Mouse (Mus musculus): ENCODE results near the gene Fbln1.

Gene Fbln1

DNA sequence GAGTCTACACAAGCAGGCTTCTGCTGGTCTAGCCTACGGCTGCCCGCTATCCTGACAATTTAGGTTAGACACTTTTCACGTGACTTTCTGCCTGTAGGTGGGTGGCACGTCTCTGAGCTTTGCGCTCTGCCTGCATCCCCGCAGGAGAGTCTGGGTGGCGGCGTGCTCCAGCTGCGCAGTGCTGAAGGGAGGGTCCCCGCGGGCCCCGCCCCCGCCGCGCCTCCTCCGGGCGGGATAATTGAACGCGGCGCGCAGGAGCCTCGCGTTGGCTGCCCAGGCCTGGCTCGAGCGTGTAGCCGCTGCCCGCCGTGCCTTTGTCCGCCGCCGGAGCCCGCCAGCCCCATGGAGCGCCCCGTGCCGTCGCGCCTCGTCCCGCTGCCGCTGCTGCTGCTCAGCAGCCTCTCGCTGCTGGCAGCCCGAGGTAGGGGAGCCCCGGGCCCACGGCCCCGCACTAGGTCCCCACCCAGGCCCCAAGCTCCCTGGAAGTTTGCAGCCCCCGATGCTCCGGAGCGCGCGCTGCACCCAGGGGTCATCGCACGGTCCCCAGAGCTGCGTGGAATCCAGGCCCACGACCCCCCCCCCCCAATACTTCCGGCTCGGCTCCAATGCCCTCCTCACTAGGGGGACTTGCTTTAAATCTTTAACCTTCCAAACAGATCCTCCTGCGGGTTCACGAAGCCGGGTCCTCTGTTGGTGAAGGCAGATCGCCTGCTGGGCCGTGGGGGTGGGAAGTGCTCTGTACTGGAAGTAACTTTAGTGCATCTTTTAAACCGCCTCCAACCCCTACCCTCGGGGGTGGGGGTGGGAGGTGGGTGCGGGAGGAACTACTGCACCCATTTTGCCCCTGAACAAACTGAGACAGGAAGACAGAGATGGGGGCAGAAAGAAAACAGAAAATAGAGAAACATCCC is at the start of gene Fbln1:
Fbln1 (plus strand) TSS at position 158 of the 911 bp plus-strand sequence.
- peak; percentile 25 to 51 for DNase-seq (ENCODE audit: low spot score in 2 of 2)

DNA sequence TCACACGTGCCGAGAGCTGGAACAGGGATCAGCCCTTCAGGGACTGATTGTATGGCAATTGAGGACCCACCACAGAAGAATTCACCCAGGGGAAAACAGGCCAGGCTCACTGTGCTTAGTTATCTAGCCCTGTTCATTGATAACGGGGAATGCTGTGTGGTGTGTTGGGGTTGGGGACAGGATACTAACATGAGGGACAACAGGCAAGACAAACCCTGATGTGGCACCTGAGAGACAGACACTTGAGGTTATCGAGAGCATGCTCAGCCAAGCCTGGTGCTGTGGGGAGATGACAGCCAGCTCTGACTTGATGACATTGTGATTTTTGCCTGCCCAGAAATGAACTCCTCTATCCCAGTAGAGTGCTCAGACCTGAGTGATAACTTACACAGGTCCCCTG is 49.6 kb upstream of the Fbln1 start:
- DNase-seq (ENCODE audit: low spot score in 2 of 2) = no peak

DNA sequence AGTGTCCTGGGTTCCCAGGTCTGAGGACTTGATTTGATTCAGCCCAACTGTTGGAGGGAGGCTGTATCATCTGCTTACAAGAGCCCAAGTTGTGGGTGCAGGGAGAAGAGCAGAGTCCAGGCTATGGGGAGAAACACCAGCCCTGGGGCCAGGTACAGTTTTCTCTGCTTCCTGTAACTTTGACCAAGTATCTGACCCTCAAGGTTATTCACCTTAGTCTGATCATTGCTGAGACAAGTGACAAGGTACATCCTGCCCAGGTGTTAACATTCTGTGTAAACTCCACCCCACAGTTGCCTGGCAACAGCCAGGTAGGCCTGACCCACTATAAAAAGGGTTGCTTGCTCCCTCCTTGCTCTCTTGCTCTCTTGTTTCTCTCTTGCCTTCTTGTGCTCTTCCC is 44.3 kb upstream of the Fbln1 start:
- DNase-seq (ENCODE audit: low spot score in 2 of 2) = no peak

DNA sequence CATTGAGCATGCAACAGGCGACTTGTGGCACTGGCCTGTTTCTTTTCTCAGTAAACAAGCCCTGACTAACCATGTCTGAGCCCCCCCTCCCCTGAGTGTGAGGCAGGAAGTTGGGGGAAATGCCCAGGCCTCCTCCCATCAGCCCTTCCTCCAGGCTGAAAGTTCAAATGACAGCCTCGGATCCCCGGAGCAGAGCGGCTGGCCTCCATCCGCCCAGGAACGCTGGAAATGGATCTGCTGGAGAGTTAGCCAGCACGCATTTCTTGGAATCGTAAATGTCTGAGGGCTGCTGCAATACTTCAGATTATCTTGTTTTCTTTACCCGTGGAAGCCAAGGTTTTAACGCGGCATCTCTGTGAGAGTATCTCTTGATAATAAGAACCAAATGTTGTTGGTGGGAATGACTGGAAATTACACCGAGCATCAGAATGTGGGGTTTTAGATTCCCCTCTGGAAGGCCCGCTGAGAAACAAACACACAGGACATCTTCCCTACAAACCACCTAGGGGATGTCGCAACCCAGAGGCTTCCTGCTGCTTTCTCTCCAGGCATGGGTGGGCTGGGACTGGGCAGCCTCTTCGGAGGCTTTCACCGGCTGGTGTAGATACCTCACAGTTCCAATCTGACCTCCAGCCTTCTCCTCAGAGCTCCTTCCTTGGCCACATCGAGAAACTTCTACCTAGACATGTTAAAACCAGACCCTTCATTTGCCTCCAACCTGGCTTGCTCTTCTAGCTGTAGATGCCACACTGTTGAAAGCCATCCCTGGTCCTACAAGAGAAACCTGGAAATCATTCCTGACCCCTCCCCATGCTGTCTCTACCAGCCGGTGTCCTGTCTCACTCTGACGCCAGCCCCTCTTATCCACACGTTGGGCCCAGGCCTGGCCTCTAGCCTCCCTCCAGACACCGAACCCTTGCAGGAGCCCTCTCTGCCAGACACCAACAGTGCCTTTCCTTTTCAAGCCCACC is 42.8 kb upstream of the Fbln1 start:
- DNase-seq (ENCODE audit: low spot score in 2 of 2) = no peak

DNA sequence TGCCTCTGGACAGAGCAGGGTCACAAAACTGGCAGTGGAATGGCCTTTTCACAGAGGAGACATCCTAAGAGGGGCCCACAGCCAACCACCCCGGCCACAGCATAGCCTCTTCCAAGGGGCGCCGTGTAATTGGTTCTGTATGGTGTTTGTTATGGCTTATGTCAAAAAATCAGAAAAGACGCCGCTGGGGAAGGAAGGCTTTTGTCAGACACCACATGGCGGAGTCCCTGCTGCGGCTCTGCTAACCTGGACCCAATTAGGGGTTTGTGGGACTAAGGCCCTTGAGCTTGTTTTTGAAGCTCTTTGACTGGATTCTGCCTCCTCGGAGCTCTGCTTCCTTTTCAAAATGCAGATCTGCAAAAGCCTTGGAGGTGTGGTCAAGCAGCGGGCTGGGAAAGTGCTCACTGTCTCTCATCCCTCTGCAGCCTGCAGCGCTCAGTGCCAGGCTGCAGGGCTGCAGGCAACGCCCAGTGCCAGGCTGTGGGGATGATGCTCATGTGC is 39.3 kb upstream of the Fbln1 start:
- DNase-seq (ENCODE audit: low spot score in 2 of 2) = no peak

DNA sequence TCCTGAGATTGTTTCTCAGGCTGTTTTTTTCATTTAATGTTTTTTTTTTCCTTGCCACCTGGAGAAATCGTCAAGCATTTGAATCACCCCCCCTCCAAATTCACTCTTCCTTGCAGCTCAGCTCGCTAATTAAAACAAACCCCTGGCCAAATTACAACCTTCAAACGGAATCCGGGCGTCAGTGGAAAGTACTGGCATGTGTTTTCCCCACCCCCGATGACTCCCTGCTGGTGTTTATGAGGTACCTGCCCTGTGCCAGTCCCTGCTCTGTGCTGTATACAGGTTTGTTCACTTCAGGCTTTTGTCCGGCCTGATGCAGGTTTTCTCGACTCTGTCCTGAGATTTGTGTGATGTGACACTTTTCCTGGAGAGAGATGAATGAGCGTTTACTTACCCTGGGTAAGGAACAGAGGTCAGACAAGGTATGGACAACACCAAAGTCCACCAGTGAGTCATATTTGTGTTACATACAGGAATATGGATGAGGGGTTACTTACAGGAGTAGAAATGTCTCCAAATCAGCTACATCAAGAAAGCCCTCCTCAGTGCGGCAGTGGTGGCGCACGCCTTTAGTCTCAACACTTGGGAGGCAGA is 38.6 kb upstream of the Fbln1 start:
- DNase-seq (ENCODE audit: low spot score in 2 of 2) = no peak

DNA sequence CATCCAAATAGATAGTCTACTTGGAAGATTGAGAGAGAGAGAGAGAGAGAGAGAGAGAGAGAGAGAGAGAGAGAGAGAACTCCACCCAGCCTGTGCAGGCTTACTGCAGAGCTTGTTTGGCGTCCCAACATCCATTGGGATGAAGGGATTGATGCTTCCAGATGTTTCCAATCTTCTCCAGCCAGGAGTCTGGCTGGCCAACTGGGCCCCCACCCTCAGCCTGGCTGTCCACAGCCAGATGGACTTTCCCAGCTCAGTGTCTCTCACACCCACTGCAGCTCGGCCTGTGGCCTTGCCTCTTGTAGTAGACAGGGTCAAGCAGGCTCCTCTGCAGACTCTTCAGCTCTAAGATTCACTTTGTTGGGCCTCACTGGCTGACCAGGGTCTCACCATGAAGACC is 33.7 kb upstream of the Fbln1 start:
- DNase-seq (ENCODE audit: low spot score in 2 of 2) = no peak

DNA sequence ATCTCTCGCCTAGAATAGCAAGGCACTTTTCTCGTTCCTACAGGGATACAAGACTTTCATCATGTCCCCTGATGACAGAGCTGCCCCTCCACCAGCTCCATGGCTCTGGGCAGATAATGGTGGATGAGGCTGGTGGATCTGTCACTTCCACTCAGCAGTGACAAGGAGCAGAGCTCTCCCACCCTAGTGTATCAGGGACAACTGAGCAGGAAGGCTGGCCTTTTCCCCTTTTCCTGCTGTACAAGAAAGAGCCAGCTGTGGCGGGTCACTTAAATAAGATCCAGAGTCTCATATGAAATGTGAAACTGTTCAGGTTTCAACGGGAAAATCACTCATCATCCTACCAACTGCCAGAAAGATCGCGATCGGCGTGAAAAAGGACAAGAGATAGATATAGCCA is 32.3 kb upstream of the Fbln1 start:
- DNase-seq (ENCODE audit: low spot score in 2 of 2) = no peak

DNA sequence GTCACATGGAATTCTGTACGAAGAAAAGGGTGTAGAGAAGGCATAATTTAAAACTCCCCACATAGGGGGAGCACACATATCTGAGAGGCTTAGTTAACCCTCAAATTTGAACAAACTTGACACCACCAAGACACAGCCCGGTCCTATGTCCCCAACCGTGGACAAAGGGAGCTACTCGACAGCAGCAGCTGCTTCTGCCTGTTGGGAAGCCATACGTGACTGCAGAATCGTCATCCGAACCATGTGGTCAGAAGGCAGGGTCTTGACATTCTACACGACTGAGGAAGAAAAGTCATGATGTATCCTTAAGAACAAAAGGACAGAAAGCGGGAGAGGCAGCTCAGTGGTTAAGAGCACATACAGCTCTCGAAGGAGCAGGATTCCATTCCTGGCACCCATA is 31.7 kb upstream of the Fbln1 start:
- no peak for DNase-seq (ENCODE audit: low spot score in 2 of 2)

DNA sequence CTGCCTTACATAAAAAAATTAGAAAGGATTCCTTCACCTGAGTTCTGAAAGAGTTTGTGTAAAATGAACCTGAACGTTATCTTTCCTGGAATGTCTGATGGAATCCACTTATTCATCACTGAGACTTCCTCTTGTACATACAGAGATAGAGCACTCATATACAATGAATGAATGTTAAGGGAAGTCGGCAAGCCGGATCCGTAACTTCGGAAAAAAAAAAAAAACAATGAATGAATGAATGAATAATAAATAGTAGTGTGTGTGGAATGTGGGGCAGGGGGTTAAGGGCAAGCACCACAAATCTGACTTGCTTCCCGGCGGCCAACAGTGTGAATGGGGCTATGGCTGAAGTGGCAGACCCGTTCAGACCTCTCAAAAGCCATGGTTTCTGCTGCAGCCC is 28.2 kb upstream of the Fbln1 start:
- no peak for DNase-seq (ENCODE audit: low spot score in 2 of 2)

DNA sequence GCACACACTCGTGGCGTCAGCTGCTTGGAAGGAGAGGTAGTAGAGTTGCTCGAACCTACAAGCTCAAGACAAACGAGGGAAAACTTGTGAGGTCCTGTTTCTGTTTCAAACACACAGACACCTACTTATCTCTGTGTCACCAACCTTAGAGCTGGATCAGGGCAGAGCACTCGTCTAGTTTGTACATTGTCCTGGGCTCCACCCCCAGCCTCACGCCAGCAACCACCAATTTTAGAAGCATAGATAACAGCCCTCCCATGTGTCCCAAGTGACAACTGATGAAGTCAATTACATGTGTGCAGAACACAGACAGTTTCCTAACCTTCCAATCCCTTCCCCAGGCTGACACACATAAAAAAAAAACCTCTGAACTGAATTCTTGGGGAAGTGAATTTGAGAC is 27.6 kb upstream of the Fbln1 start:
- DNase-seq (ENCODE audit: low spot score in 2 of 2) = no peak

DNA sequence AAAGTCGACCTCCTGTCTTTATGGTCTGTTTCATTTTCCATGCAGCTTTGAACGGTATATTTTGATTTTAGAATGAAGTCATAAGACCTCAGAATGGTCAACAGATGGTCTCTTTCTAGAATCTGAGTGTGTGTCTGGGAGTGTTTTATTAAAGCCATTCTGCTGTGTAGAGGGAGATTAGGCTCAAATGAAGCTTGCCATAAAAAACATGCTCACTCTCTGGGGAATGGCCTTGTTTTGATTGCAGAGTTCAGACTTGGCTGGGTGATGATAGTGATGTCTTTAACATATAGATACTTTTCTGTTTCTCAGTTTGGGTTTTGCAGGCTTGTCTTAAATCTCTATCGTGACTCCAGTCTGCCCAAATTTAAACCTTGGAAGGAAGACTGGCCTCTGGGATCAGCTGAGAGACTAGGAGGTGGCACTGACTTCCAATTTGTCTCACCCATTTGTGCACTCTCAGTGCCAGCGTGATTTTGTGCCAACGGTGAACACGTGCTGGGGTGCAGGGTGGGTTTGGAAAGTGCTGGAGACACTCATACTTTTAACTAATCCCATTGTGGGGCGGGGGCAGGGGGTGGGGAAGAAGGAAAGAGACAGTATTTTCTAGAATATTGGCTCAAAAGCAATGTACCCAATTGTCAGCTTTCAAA is 26.1 kb upstream of the Fbln1 start:
- DNase-seq (ENCODE audit: low spot score in 2 of 2) = no peak

DNA sequence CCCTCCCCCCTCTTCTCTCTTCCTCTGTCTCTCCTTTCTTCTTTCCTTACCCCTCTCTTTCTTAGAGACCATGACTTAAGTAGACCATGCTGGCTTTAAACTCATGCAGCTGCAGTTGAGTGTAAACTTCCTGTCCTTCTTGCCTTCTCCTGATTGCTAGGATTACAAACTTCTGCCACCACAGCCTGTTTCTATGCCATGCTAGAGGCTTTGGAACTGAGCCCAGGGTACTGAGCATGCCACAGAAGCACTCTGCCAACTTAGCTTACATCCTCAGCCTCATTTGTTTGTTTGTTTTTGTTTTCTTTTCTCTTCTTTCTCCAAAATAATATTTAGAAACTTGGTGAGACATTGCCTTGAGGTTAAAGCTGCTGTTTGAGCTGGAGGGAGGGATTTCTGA is 25.4 kb upstream of the Fbln1 start:
- DNase-seq (ENCODE audit: low spot score in 2 of 2) = no peak

DNA sequence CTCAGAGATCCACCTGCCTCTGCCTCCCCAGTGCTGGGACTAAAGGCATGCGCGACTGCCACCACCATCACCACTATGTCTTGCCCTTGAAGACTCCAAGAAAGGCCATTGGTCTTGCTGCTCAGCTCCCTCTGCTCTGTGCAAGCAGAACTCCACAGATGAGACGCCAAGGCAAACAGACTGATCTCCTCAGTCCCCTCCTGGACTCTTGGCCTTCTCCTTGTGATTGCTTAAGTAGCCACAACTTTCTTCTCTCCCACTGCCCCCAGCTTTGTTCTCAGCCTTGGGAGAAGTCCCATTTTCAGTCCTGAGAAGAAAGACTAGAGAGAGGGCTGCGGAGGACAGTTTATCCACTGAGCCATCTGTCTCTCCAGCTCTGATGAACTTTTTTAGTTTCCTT is 23.7 kb upstream of the Fbln1 start:
- DNase-seq (ENCODE audit: low spot score in 2 of 2) = no peak

DNA sequence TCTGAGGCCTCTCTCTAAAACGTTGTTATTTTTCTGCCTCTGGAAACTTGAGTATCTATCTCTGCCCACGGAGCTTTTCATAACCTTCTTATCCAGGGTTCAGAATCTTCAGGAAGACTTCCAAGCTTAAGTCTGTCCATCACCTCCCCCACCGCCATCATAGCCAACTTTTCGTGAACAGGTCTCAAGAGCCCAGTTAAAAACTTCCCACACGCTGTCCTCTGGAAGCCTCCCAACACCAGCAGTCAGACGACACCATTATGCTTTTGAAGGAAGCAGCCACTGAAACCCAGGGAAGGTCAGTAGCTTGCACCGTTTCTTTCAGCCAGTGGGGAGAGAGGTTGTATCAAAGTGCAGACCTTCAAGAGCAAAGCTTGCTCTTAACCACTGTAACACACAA is 18.8 kb upstream of the Fbln1 start:
- DNase-seq (ENCODE audit: low spot score in 2 of 2) = no peak

DNA sequence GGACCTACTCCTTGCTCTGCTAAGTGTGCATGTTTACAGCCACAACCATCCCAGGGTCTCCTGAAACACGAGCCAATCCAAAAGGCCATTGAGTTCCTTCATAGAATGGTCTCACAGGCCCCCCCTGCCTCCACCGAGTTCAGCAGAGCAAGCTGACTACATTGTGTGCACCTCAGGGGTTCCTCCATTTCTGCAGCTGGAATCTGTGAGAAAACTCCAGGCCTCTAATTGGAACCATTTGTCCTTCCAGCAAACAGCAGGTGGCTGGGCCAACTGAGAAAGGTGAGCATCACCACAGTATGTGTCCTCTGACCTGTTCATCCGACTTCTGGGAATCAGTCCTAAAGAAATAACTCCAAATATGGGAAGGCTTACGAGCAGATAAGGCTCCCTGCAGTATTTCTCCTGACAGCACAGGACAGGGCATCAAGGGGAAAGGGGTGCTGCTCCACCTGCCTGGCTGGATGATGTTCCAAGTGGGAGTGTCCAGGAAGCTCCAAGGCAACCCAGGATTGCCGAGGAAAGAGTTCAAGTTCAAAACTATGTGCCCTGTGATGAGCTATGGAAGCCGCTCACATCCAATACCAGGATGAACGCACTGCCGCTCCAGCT is 17.5 kb upstream of the Fbln1 start:
- DNase-seq (ENCODE audit: low spot score in 2 of 2) = no peak

DNA sequence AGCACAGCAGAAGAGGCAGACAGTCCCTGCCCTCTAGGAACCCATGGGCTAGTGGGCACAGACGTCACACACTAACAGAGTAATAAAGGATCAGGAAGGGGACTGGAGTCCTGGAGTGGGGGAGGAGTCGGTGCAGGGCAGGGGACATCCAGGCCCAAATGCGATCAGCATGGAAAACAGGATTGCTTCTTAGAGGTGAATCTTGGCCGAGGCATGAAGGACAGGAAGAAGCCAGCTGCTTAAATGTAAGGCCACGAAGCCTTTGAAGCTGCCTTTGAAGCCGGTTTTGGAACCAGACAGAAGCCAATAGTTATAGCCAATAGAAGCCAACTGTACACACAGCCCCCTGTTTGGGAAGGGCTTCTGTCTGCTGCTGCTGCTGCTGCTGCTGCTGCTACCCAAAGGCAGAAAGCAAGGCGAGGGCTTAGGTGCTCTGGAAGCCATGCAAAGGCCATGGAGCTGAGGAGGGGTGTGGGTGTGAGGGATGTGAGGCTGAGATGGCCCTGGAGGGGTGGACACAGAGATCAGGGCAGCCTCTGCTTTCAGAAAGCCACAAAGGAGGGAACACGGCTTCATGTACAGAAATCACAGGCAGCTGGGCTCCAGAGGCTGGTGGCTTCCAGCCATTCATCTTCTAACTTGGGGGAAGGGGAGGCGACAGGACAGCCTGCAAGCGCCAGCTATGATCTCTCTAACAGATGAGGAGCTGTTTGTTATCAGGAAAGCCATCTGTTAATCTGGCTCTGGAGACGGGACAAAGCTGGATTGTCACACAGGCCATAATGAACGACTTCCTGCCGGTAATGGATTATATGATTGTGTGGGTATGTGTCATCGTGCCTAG is 5.1 kb upstream of the Fbln1 start:
- DNase-seq (ENCODE audit: low spot score in 2 of 2) = no peak

DNA sequence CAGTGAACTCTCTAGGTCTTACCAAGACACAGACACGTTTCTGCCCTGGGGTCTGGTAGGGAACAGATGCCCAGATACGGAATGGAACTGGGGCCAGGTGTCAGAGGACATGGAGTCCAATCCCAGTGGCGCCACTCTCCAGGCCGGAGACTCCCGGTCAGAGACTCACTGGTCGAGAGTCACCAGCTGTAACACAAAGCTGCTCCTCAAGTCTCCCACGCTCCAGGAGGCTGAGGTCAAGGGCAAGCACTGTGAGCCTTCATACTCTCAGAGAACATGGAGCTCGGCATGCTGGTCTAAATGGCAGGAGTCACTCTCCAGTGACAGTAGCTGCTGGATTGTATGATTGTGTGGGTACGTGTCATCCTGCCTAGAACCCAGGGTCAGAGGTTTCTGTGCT is 3.5 kb upstream of the Fbln1 start:
- no peak for DNase-seq (ENCODE audit: low spot score in 2 of 2)

DNA sequence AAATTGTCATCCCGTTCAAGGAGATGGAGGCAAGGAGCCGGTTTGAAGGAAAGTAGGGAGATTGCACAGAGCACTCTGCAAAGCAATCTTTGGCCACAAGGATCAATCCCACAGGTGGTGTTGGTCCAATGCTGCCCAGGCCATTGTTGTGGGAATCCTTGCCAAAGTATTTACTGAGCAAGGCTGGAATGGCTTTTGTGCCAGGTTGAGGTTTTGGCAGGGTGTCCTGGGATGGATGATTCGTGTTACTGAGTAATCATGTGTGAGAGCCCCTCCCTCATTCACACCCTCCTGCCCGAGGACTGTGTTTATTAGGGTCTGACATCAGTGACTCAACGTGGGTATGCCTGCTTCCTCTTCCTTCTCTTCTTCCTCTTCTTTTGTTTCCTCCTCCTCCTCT is 3.0 kb upstream of the Fbln1 start:
- no peak for DNase-seq (ENCODE audit: low spot score in 2 of 2)

DNA sequence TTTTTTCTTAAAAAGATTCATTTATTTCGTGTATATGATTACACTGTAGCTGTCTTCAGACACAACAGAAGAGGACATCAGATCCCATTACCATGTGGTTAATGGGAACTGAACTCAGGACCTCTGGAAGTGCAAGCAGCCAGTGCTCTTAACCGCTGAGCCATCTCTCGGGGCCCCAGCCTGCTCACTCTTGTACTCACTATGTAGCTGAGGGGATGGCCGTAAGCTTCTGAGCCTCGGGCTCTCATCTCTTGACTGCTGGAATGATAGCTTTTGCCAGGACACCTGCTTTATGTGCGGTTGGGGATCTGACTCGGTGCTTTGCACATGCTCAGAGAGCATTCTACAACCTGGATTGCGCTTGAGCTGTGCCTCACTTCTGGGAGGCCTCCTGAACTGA is 1.4 kb upstream of the Fbln1 start:
- DNase-seq (ENCODE audit: low spot score in 2 of 2) = no peak

Measured in left cerebral cortex, adult 9 months (tissue).